Mouse (Mus musculus): ENCODE results near the gene Kiss1. TPM values are rescaled to one million over a fixed set of nuclear protein-coding genes. Genes with fewer than 3 reads are reported as not detected.

The Kiss1 gene
- total RNA-seq (2021) = 1 to 10 TPM in 1 of 2 experiments, not detected in 1; 1.6 TPM
- long read RNA-seq, experiment 1 = 0 reads
- long read RNA-seq, experiment 2 = 0 reads

- intact Hi-C loops (cut with DNase I) = no loop called here
- H3K27ac ChIP-seq = no peak within 1 kb of the TSS
- no peak for DNase-seq (ENCODE audit: extremely low spot score in 1 of 2, low spot score in 2 of 2)
- H3K4me3 ChIP-seq = no peak within 1 kb of the TSS
- no peak for TF ChIP-seq CTCF (IDR thresholded peaks at IDR 0.05)
Observed at GRCm38 (mm10) chr1:133321267-133321925, at the start of gene Kiss1. Gene Kiss1 (plus strand): TSS chr1:133321875.

GRCm38 (mm10) chr1:133274163-133274562 lies 47.5 kb upstream of the Kiss1 start:
- no peak for TF ChIP-seq CTCF (IDR thresholded peaks at IDR 0.05)
- H3K27ac ChIP-seq = no peak overlapping the region
- no peak for DNase-seq (ENCODE audit: extremely low spot score in 1 of 2, low spot score in 2 of 2)
- H3K4me3 ChIP-seq = no peak overlapping the region
- intact Hi-C loops (cut with DNase I) = no loop called here

- TF ChIP-seq CTCF (IDR thresholded peaks at IDR 0.05) = no peak
- intact Hi-C loops (cut with DNase I) = no loop called here
Observed at GRCm38 (mm10) chr1:133276983-133277382, 44.7 kb upstream of the Kiss1 start.

GRCm38 (mm10) chr1:133278539-133278938 lies 43.1 kb upstream of the Kiss1 start:
- intact Hi-C loops (cut with DNase I) = no loop called here
- DNase-seq (ENCODE audit: extremely low spot score in 1 of 2, low spot score in 2 of 2) = no peak
- Histone ChIP-seq H3K27ac (no peak overlapping the region), H3K4me3 (no peak overlapping the region)
- no peak for TF ChIP-seq CTCF (IDR thresholded peaks at IDR 0.05)

More at GRCm38 (mm10) chr1:133276983-133277382, 44.7 kb upstream of the Kiss1 start:
- no peak for DNase-seq (ENCODE audit: extremely low spot score in 1 of 2, low spot score in 2 of 2)
- H3K27ac ChIP-seq = no peak overlapping the region
- no peak overlapping the region for H3K4me3 ChIP-seq

- DNase-seq (ENCODE audit: extremely low spot score in 1 of 2, low spot score in 2 of 2) = no peak
- no peak for TF ChIP-seq CTCF (IDR thresholded peaks at IDR 0.05)
- Histone ChIP-seq H3K4me3 (no peak overlapping the region), H3K27ac (no peak overlapping the region)
- intact Hi-C loops (cut with DNase I) = no loop called here
Observed at GRCm38 (mm10) chr1:133278946-133279631, 42.6 kb upstream of the Kiss1 start.

- DNase-seq (ENCODE audit: extremely low spot score in 1 of 2, low spot score in 2 of 2) = peak in 1 of 2 experiments; percentile 53
- intact Hi-C loops (cut with DNase I) = no loop called here
- no peak for TF ChIP-seq CTCF (IDR thresholded peaks at IDR 0.05)
- Histone ChIP-seq H3K27ac (no peak overlapping the region), H3K4me3 (no peak overlapping the region)
Observed at GRCm38 (mm10) chr1:133279632-133280093, 42.0 kb upstream of the Kiss1 start.

- intact Hi-C loops (cut with DNase I) = no loop called here
- DNase-seq (ENCODE audit: extremely low spot score in 1 of 2, low spot score in 2 of 2) = no peak
- no peak overlapping the region for H3K27ac ChIP-seq
- no peak for TF ChIP-seq CTCF (IDR thresholded peaks at IDR 0.05)
- H3K4me3 ChIP-seq = no peak overlapping the region
Observed at GRCm38 (mm10) chr1:133280537-133280936, 41.1 kb upstream of the Kiss1 start.

GRCm38 (mm10) chr1:133285907-133286306 lies 35.8 kb upstream of the Kiss1 start:
- intact Hi-C loops (cut with DNase I) = loop anchor here (5.0 kb wide), 1 partner anchor 104 kb away; no protein-coding TSS in a partner anchor
- H3K4me3 ChIP-seq = no peak overlapping the region
- H3K27ac ChIP-seq = peak overlapping the region; percentile 36; the same call in 1 of the 2 replicates
- no peak for DNase-seq (ENCODE audit: extremely low spot score in 1 of 2, low spot score in 2 of 2)
- TF ChIP-seq CTCF (IDR thresholded peaks at IDR 0.05) = no peak

GRCm38 (mm10) chr1:133287051-133287450 lies 34.6 kb upstream of the Kiss1 start:
- peak in 1 of 2 experiments; percentile 55 for DNase-seq (ENCODE audit: extremely low spot score in 1 of 2, low spot score in 2 of 2)
- H3K27ac ChIP-seq = peak overlapping the region; percentile 36
- no peak overlapping the region for H3K4me3 ChIP-seq
- intact Hi-C loops (cut with DNase I) = loop anchor here (5.0 kb wide), 1 partner anchor 105 kb away; no protein-coding TSS in a partner anchor
- TF ChIP-seq CTCF (IDR thresholded peaks at IDR 0.05) = no peak

- intact Hi-C loops (cut with DNase I) = loop anchor here (5.0 kb wide), 1 partner anchor 106 kb away; no protein-coding TSS in a partner anchor
- H3K27ac ChIP-seq = no peak overlapping the region
- no peak for TF ChIP-seq CTCF (IDR thresholded peaks at IDR 0.05)
- no peak overlapping the region for H3K4me3 ChIP-seq
- no peak for DNase-seq (ENCODE audit: extremely low spot score in 1 of 2, low spot score in 2 of 2)
Observed at GRCm38 (mm10) chr1:133287880-133288279, 33.8 kb upstream of the Kiss1 start.

GRCm38 (mm10) chr1:133291888-133292287 lies 29.8 kb upstream of the Kiss1 start:
- no peak for TF ChIP-seq CTCF (IDR thresholded peaks at IDR 0.05)
- intact Hi-C loops (cut with DNase I) = no loop called here

GRCm38 (mm10) chr1:133292608-133293007 lies 29.1 kb upstream of the Kiss1 start:
- no peak overlapping the region for H3K4me3 ChIP-seq

More at GRCm38 (mm10) chr1:133291888-133292287, 29.8 kb upstream of the Kiss1 start:
- Histone ChIP-seq H3K4me3 (no peak overlapping the region), H3K27ac (no peak overlapping the region)
- no peak for DNase-seq (ENCODE audit: extremely low spot score in 1 of 2, low spot score in 2 of 2)

More at GRCm38 (mm10) chr1:133292608-133293007, 29.1 kb upstream of the Kiss1 start:
- DNase-seq (ENCODE audit: extremely low spot score in 1 of 2, low spot score in 2 of 2) = no peak
- H3K27ac ChIP-seq = no peak overlapping the region
- TF ChIP-seq CTCF (IDR thresholded peaks at IDR 0.05) = no peak
- intact Hi-C loops (cut with DNase I) = no loop called here

Data from left cerebral cortex, adult 2 months (tissue).